Mouse (Mus musculus): ENCODE results near the gene Runx2. TPM values are rescaled to one million over a fixed set of nuclear protein-coding genes. Genes with fewer than 3 reads are reported as not detected.
A peak's percentile ranks its signal among the peaks of the same experiment; 100 is the strongest.

The Runx2 gene
- 0.23 and 0.61 TPM in 2 replicates for polyA plus RNA-seq (2015; fragmentation: Nextera tagmentation; extraction: Ambion mirVana)

DNA sequence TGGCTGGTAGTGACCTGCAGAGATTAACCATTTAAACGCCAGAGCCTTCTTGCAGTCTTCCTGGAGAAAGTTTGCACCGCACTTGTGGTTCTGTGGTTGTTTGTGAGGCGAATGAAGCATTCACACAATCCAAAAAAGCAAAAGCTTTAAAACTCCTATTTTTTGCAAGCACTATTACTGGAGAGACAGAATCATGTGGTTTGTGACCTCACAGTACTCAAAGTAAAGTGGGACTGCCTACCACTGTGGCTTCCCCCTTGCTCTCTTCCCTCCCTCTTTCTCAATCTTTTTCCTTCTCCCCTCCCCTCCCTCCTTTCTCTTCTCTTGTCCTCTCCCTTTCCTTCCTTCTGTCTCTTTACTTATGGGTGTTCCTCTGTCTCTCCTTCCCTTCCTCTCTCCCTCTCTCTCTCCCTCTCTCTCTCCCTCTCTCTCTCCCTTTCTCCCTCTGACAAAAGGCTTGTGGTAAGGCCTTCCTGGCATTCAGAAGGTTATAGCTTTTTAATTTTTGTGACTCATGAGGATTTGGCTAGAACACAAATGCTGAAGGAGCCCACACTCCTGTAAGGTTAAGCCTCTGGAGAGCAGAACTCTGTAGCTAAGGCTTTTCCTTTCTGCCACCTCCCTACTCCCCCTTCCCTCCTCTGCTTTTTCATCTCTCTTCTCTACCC is at the start of gene Runx2:
Gene Runx2, minus strand, starts transcription at position 290 of the 668 bp plus-strand sequence.
- Histone ChIP-seq H3K9me3 (replicated peaks) (no peaks in the 10 kb centered on the region), H3K36me3 (no peaks in the 10 kb centered on the region), H3K4me3 (no peak within 1 kb of the TSS), H3K27ac (no peak within 1 kb of the TSS), H3K27me3 (no peaks in the 10 kb centered on the region), H3K4me1 (replicated peaks) (no peaks in the 10 kb centered on the region), H3K9ac (no peak within 1 kb of the TSS), H3K4me2 (peak within 1 kb of the TSS; percentile 13; the same call in 1 of the 2 replicates)
- no peak for ATAC-seq (replicated peaks; ENCODE audit: insufficient number of reproducible peaks, insufficient read depth, low FRiP score, low read depth)
- WGBS: 50% methylated on average over 3 of the region's 3 CpGs

DNA sequence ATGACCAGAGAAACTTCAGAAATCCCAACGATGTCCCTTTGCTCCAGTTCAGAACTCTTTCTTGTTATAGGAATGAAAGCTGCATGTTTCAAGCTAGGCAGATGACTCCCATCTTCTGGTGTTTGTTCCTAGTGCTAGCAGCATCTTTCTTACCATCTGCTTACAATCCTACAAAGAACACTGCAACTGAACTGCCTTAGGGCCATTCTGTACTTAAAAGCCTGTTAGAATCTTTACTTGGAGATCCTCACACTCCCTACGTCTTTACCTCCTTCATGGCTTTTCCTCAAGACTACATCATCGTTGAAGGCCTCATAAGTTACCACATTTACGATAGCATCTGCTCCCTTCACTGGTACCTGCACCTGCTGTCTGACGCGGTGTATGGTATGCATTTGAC is 48.6 kb upstream of the Runx2 start:
- H3K9me3 ChIP-seq (replicated peaks): no peaks in the 10 kb centered on the region
- no peaks in the 10 kb centered on the region for H3K4me1 ChIP-seq (replicated peaks)
- H3K27ac ChIP-seq: no peak overlapping the region
- no peaks in the 10 kb centered on the region for H3K27me3 ChIP-seq
- H3K9ac ChIP-seq: no peak overlapping the region
- no peak overlapping the region for H3K4me2 ChIP-seq
- no peaks in the 10 kb centered on the region for H3K36me3 ChIP-seq
- no peak for ATAC-seq (replicated peaks; ENCODE audit: insufficient number of reproducible peaks, insufficient read depth, low FRiP score, low read depth)
- H3K4me3 ChIP-seq: no peak overlapping the region
- 91% methylated on average over 6 of the region's 6 CpGs for WGBS

DNA sequence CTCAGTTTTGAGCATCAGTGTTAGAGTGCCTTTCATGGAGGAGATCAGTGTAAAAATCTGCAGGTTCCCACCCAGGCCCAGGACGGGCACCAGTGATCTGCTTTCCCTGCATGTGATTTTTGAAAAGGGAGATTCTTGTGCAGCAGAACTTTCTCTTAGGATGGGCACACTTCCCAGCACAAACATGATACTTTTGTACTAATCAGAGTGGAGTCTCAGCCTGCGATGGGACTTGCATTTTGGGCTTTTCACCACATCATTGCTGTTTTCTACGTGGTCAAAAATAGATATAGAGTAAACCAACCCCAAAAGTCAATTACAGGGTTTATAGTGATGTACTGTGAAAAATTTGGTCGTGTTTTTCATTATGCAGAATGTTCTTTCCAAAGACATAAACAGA is 27.6 kb upstream of the Runx2 start:
- no peak overlapping the region for H3K9ac ChIP-seq
- H3K27me3 ChIP-seq: no peaks in the 10 kb centered on the region
- ATAC-seq (replicated peaks; ENCODE audit: insufficient number of reproducible peaks, insufficient read depth, low FRiP score, low read depth): no peak
- 0 out of 2 replicates have a peak, but pooled peaks cover 2% of the 10 kb centered on the region for H3K4me1 ChIP-seq (replicated peaks)
- no peak overlapping the region for H3K4me2 ChIP-seq
- no peaks in the 10 kb centered on the region for H3K9me3 ChIP-seq (replicated peaks)
- 75% methylated on average over 4 of the region's 4 CpGs for WGBS
- no peaks in the 10 kb centered on the region for H3K36me3 ChIP-seq
- no peak overlapping the region for H3K4me3 ChIP-seq
- no peak overlapping the region for H3K27ac ChIP-seq

DNA sequence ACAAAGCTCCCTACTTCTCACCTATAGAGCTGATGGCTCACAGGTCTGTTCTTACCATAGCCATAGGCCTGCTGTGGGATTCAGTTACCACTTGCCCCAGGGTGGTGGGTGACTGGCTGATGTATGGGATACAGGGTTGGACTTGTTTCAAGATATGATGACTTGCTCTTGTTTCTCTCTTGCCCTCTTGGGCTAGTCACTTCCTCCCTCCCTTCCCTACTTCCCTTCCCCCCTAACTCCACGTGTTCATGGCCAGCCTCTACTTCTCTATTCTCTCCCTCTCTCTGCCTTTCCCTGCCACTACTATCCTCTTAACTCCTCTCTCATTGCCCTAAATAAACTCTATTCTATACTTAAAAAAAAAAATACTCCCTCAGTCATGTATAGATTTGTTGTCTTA is 16.6 kb upstream of the Runx2 start:
- ATAC-seq (replicated peaks; ENCODE audit: insufficient number of reproducible peaks, insufficient read depth, low FRiP score, low read depth): no peak
- no peak overlapping the region for H3K27ac ChIP-seq
- WGBS: 69% methylated on average over 1 of the region's 1 CpGs

DNA sequence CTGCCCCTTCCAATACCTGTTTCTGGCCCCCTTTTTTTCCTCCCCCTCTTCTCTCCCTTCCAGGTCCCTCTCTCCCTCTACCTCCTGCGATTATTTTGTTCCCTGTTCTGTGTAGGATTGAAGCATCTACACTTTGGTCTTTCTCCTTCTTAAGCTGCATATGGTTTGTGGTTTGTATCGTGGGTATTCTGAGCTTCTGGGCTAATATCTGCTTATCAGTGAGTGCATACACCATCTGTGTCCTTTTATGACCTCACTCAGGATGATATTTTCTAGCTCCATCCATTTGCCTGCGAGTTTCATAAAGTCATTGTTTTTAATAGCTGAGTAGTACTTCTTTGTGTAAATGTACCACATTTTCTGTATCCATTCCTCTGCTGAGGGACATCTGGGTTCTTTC is 15.0 kb upstream of the Runx2 start:
- H3K27me3 ChIP-seq: no peaks in the 10 kb centered on the region
- H3K4me1 ChIP-seq (replicated peaks): no peaks in the 10 kb centered on the region
- no peak overlapping the region for H3K9ac ChIP-seq
- H3K4me2 ChIP-seq: no peak overlapping the region
- H3K9me3 ChIP-seq (replicated peaks): no peaks in the 10 kb centered on the region
- H3K4me3 ChIP-seq: no peak overlapping the region
- no peak for ATAC-seq (replicated peaks; ENCODE audit: insufficient number of reproducible peaks, insufficient read depth, low FRiP score, low read depth)
- WGBS: 77% methylated on average over 3 of the region's 3 CpGs
- H3K27ac ChIP-seq: no peak overlapping the region
- no peaks in the 10 kb centered on the region for H3K36me3 ChIP-seq

More for the DNA sequence above, 16.6 kb upstream of the Runx2 start:
- Histone ChIP-seq H3K36me3 (no peaks in the 10 kb centered on the region), H3K4me2 (no peak overlapping the region), H3K4me3 (no peak overlapping the region), H3K4me1 (replicated peaks) (no peaks in the 10 kb centered on the region), H3K9me3 (replicated peaks) (no peaks in the 10 kb centered on the region), H3K27me3 (no peaks in the 10 kb centered on the region), H3K9ac (no peak overlapping the region)

DNA sequence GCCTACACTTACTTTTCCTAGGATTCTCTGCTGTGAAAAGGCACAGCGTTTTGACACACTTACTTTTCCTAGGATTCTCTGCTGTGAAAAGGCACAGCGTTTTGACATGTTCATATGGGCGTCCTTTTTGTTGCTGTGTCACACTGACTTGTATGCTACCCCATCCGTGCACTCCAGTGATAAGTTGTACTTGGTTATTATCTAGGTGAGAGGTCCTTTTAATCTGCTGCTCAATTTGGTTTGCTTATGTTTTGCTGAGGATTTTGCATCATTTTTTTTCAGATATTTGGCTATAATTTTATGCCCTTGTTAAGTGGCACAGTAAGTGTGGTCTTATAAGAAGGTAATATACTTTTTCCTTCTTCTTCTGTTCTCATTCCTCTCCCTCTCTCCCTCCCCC is 13.4 kb upstream of the Runx2 start:
- WGBS: 74% methylated on average over 4 of the region's 4 CpGs
- no peak for ATAC-seq (replicated peaks; ENCODE audit: insufficient number of reproducible peaks, insufficient read depth, low FRiP score, low read depth)
- no peaks in the 10 kb centered on the region for H3K27me3 ChIP-seq

DNA sequence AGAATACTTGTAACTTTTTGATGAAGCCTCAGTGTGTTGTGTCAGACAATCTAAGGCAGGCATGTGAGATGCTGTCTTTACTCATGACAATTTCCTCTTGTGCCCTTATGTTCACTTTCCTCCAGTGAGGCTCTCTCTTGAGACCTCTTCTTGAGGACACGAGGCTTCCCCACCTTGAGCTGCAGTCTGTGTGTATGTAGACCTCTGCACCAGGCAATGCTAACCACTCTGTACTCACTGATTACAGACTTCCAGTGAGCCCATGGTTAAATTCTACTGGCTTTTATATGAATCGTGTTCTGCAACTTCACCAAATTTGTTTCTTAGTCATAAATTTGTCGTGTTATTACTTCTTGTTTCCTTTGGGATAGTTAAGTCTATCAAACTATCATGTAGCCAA is 12.5 kb upstream of the Runx2 start:
- H3K9ac ChIP-seq: no peak overlapping the region
- H3K27ac ChIP-seq: no peak overlapping the region
- H3K4me2 ChIP-seq: no peak overlapping the region
- no peaks in the 10 kb centered on the region for H3K36me3 ChIP-seq
- H3K27me3 ChIP-seq: no peaks in the 10 kb centered on the region
- no peak for ATAC-seq (replicated peaks; ENCODE audit: insufficient number of reproducible peaks, insufficient read depth, low FRiP score, low read depth)
- 66% methylated on average over 3 of the region's 3 CpGs for WGBS
- no peaks in the 10 kb centered on the region for H3K9me3 ChIP-seq (replicated peaks)
- H3K4me3 ChIP-seq: no peak overlapping the region
- no peaks in the 10 kb centered on the region for H3K4me1 ChIP-seq (replicated peaks)

More for the DNA sequence above, 13.4 kb upstream of the Runx2 start:
- Histone ChIP-seq H3K4me2 (no peak overlapping the region), H3K9ac (no peak overlapping the region), H3K4me3 (no peak overlapping the region), H3K27ac (no peak overlapping the region), H3K4me1 (replicated peaks) (no peaks in the 10 kb centered on the region), H3K9me3 (replicated peaks) (no peaks in the 10 kb centered on the region), H3K36me3 (no peaks in the 10 kb centered on the region)

DNA sequence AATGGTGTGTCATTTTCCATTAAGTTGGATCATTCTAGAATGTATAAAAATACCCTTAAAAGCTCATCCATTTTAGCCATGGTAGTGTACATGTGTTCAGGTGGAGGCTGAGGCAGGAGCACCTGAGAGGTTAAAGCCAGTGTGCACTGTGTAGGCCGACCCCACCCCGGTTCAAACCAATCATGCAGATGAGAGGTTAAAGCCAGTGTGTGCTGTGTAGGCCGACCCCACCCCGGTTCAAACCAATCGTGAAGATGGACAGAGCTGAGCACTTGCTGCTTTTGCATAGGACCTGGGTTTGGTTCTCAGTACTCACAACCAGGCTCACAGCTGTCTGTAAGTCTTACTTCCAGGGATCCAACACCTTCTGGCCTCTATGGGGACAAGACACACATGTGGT is 7.3 kb upstream of the Runx2 start:
- H3K4me1 ChIP-seq (replicated peaks): no peaks in the 10 kb centered on the region
- no peaks in the 10 kb centered on the region for H3K27me3 ChIP-seq
- H3K36me3 ChIP-seq: no peaks in the 10 kb centered on the region
- no peak for ATAC-seq (replicated peaks; ENCODE audit: insufficient number of reproducible peaks, insufficient read depth, low FRiP score, low read depth)
- no peak overlapping the region for H3K27ac ChIP-seq
- H3K9me3 ChIP-seq (replicated peaks): no peaks in the 10 kb centered on the region
- H3K9ac ChIP-seq: no peak overlapping the region
- no peak overlapping the region for H3K4me3 ChIP-seq
- 90% methylated on average over 5 of the region's 5 CpGs for WGBS
- H3K4me2 ChIP-seq: no peak overlapping the region

DNA sequence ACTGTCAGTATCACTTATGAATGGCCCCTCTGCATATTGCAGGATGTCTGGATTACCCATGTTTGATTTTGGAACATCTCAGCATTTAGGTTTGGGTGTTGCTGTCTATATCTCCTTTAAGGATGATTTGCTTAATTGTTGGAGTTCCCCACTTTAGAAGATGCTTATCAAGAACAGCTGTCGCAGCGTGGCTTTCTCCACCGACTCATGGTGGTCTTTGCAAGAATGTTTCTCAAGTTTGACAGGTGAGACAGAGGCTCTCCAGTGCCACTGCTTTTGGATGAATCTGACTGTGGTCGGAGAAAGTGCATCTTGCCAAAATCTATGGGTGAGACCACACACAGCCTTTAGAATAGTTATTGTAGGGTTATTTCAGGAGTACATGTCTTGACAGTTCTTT is 5.2 kb upstream of the Runx2 start:
- Histone ChIP-seq H3K4me1 (replicated peaks) (no peaks in the 10 kb centered on the region), H3K4me3 (no peak overlapping the region), H3K36me3 (no peaks in the 10 kb centered on the region), H3K9me3 (replicated peaks) (no peaks in the 10 kb centered on the region), H3K4me2 (no peak overlapping the region), H3K27ac (no peak overlapping the region), H3K27me3 (no peaks in the 10 kb centered on the region), H3K9ac (no peak overlapping the region)
- 50% methylated on average over 4 of the region's 4 CpGs for WGBS
- ATAC-seq (replicated peaks; ENCODE audit: insufficient number of reproducible peaks, insufficient read depth, low FRiP score, low read depth): no peak

DNA sequence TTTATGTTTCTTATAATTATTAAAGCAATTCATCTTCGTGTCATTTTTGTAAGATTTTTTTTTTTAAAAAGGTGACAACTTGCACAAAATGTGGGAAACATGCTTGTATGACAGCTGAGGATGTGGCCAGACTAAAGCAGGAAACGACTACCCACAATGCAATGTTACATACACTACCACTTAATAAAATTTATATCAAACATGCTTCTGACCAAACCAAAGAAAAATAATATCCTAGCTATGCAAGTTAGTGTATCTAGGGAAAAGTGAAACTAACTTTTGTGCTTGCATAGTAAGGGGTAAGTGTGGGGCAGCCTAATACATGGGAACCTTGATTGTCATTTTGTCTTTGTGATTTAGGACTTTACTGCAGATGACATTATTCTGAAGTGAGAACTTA is 4.2 kb upstream of the Runx2 start:
- no peaks in the 10 kb centered on the region for H3K36me3 ChIP-seq

DNA sequence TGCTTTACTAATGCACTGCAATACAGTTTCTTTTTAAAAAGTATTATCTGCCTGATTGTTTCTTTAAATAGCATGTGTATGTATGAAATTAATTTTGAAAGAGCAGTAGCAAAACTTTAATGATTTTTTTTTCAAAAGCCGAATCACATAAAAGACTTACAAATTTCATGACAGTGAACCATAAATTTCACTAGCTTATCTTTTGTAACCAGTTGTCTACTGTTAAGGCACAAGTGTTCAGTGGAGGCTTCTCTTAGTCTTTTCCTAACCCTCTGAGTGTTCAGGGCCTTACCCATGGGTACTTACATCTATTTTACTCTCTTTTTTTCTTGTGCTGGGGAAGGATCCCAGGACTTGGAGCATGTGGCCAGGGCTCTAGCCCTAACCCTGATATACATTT is 7.6 kb downstream of the Runx2 start:
- Histone ChIP-seq H3K36me3 (no peaks in the 10 kb centered on the region), H3K9ac (no peak overlapping the region), H3K27me3 (no peaks in the 10 kb centered on the region), H3K4me2 (no peak overlapping the region), H3K27ac (no peak overlapping the region), H3K4me3 (no peak overlapping the region), H3K9me3 (replicated peaks) (no peaks in the 10 kb centered on the region), H3K4me1 (replicated peaks) (no peaks in the 10 kb centered on the region)
- no peak for ATAC-seq (replicated peaks; ENCODE audit: insufficient number of reproducible peaks, insufficient read depth, low FRiP score, low read depth)
- WGBS: 73% methylated on average over 1 of the region's 1 CpGs

More for the DNA sequence above, 4.2 kb upstream of the Runx2 start:
- WGBS: 75% methylated on average over 2 of the region's 2 CpGs
- Histone ChIP-seq H3K4me3 (no peak overlapping the region), H3K4me1 (replicated peaks) (no peaks in the 10 kb centered on the region), H3K27ac (no peak overlapping the region), H3K4me2 (no peak overlapping the region), H3K27me3 (no peaks in the 10 kb centered on the region), H3K9ac (no peak overlapping the region), H3K9me3 (replicated peaks) (no peaks in the 10 kb centered on the region)
- ATAC-seq (replicated peaks; ENCODE audit: insufficient number of reproducible peaks, insufficient read depth, low FRiP score, low read depth): no peak

DNA sequence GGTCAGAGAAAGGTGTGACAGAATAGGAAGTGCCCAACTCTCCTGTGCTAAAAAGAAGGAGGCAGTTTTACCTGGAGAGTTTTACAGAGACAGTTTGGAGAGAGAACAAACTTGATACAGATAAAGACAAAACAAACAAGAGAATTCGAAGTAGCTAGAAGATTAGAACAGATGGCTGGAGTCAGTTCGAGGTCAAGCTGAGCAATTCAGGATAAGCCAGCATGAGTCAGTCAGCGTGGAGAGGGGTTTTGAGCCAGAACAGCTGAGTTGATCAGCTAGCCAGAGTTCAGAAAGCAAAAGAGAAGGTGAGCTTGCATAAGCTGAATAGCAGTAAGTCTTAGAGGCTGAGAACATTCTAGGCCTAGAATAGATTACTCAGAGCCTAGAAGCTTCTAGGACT is 17.3 kb downstream of the Runx2 start:
- no peak overlapping the region for H3K27ac ChIP-seq
- no peak overlapping the region for H3K4me2 ChIP-seq
- no peaks in the 10 kb centered on the region for H3K4me1 ChIP-seq (replicated peaks)
- no peak overlapping the region for H3K9ac ChIP-seq
- no peaks in the 10 kb centered on the region for H3K36me3 ChIP-seq
- no peak overlapping the region for H3K4me3 ChIP-seq
- WGBS: 27% methylated on average over 3 of the region's 3 CpGs
- no peak for ATAC-seq (replicated peaks; ENCODE audit: insufficient number of reproducible peaks, insufficient read depth, low FRiP score, low read depth)
- H3K9me3 ChIP-seq (replicated peaks): no peaks in the 10 kb centered on the region
- no peaks in the 10 kb centered on the region for H3K27me3 ChIP-seq
